Mouse (Mus musculus) ovary, postnatal 36 days (tissue): ENCODE measurements around the gene Mfap1a.
"Not testable (repeated sequence)": the region's sequence is repeated elsewhere in the genome, so short reads cannot be mapped to it uniquely, and the experiment has no call there.

Source experiments
- DNase-seq: peaks from one replicate; pipeline ENCODE4 v3.0.0; 2022; ENCODE audit warnings: low spot score, mixed read lengths

Gene Mfap1a

GRCm38 (mm10) chr2:121505942-121506882 lies at the start of gene Mfap1a, which contains the start of gene Wdr76:
Gene Mfap1a (minus strand): TSS chr2:121506665.
Gene Wdr76 (plus strand): TSS chr2:121506723.
- peak; percentile 75 for DNase-seq

GRCm38 (mm10) chr2:121551271-121551670 lies 44.8 kb upstream of the Mfap1a start:
- DNase-seq: no peak

- no peak for DNase-seq
Observed at GRCm38 (mm10) chr2:121549630-121550029, 43.2 kb upstream of the Mfap1a start.

- DNase-seq: no peak
Observed at GRCm38 (mm10) chr2:121544829-121545228, 38.4 kb upstream of the Mfap1a start.

- DNase-seq: no peak
Observed at GRCm38 (mm10) chr2:121525056-121525455, 18.6 kb upstream of the Mfap1a start.

- not testable (repeated sequence) for DNase-seq
Observed at GRCm38 (mm10) chr2:121522830-121523229, 16.4 kb upstream of the Mfap1a start.

GRCm38 (mm10) chr2:121522006-121522405 lies 15.5 kb upstream of the Mfap1a start:
- no peak for DNase-seq

GRCm38 (mm10) chr2:121518711-121519110 lies 12.2 kb upstream of the Mfap1a start:
- DNase-seq: not testable (repeated sequence)

- no peak for DNase-seq
Observed at GRCm38 (mm10) chr2:121518106-121518505, 11.6 kb upstream of the Mfap1a start.

- DNase-seq: no peak
Observed at GRCm38 (mm10) chr2:121514211-121514610, 7.7 kb upstream of the Mfap1a start.

- not testable (repeated sequence) for DNase-seq
Observed at GRCm38 (mm10) chr2:121512991-121513765, 6.7 kb upstream of the Mfap1a start.

GRCm38 (mm10) chr2:121511401-121511800 lies 4.9 kb upstream of the Mfap1a start:
- no peak for DNase-seq

GRCm38 (mm10) chr2:121509584-121509983 lies 3.1 kb upstream of the Mfap1a start:
- peak; percentile 75 for DNase-seq

GRCm38 (mm10) chr2:121507951-121508330 lies 1.5 kb upstream of the Mfap1a start:
- no peak for DNase-seq

GRCm38 (mm10) chr2:121507173-121507950 lies 897 bp upstream of the Mfap1a start:
- DNase-seq: no peak

GRCm38 (mm10) chr2:121501550-121501949 lies 4.9 kb downstream of the Mfap1a start:
- DNase-seq: not testable (repeated sequence)

GRCm38 (mm10) chr2:121484403-121484802 lies 22.1 kb downstream of the Mfap1a start:
- DNase-seq: not testable (repeated sequence)

- DNase-seq: no peak
Observed at GRCm38 (mm10) chr2:121483576-121483975, 22.9 kb downstream of the Mfap1a start.

- DNase-seq: not testable (repeated sequence)
Observed at GRCm38 (mm10) chr2:121480916-121481315, 25.5 kb downstream of the Mfap1a start.

GRCm38 (mm10) chr2:121480498-121480897 lies 26.0 kb downstream of the Mfap1a start:
- DNase-seq: no peak

- no peak for DNase-seq
Observed at GRCm38 (mm10) chr2:121477491-121478266, 28.8 kb downstream of the Mfap1a start.
